Mouse (Mus musculus) activated CD4-positive, CD25-positive, alpha-beta regulatory T cell, adult 4 months (primary cell): Measurements from ENCODE around the gene Suz12. TPM values are rescaled to one million over a fixed set of nuclear protein-coding genes. Genes with fewer than 3 reads are reported as not detected.

Experiments
- ATAC-seq: one replicate; pipeline ENCODE4 v1.8.0; 2017
- polyA plus RNA-seq, 2 experiments: library from polyadenylated mRNA; unstranded; fragments of 100-300 nt; shearing (Covaris generic); gene quantifications; one replicate each; pipeline ENCODE4 v1.2.1; 2017

Suz12 gene
- polyA plus RNA-seq, 2 experiments from 2014 or later: 31.1 to 45.8 TPM

GRCm38 (mm10) chr11:80077784-80078545 is 85.1 kb downstream of the Suz12 start:
- peak; percentile 19 for ATAC-seq

- ATAC-seq: no peak
Observed at GRCm38 (mm10) chr11:80078831-80079230, 85.9 kb downstream of the Suz12 start.

GRCm38 (mm10) chr11:80079751-80080150 is 86.8 kb downstream of the Suz12 start:
- no peak for ATAC-seq

DNA sequence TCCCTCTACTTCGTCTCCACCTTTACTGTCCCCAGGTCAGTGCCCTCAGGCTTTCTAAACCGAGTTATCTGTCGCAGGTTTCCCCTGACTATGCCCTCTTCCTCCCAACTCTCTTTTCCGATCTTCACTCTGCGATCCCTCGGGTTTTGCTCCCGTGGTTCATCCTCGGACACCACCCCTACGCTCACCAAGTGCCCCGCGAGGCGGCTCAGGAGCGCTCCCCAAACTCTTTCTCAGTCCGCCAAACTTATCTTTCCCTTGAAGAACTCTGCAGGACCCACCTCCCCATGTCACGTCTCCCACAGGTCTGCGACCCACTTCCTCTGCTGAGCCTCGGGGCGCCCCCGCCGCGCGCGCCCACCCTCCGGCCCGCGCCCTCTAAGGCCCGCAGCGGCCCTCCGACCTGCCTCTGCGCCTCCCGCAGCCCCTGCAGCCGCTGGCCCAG is 87.5 kb downstream of the Suz12 start:
- peak; percentile 2 for ATAC-seq

- peak; percentile 74 for ATAC-seq
Observed at GRCm38 (mm10) chr11:80080826-80081728, 88.2 kb downstream of the Suz12 start, which contains the start of gene Crlf3. TSS of gene Crlf3 (minus strand) at chr11:80080991.

DNA sequence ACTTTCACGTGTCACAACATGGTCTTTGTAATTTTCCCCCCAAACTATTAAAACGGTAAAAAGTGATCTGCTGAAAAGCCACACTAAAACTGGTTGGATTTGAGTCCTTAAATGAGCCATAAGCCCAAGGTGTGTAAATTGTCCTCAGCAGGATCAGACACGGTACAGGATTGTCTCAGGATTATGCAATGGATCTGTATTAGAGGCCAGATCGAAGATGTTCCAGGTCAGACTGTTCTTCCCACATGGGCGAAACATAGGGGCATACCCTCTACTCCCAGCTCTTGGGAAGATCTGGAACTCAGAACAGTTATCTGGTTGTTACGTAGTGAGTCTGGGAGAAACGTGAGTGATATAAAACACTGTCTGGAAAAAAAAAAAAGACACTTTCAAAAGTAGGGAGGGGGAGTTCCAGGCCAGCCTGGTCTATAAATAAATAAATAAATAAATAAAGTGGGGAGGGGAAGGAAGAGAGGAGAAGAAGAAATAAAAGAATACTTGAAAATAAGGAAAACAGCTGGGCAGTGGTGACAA is 88.9 kb downstream of the Suz12 start:
- no peak for ATAC-seq

Other genes with a start within 250 kb of the Suz12 start
- 10 to 100 TPM; 37.9 to 38.9 TPM for gene Utp6, start 30.7 kb upstream of the Suz12 start, polyA plus RNA-seq
- gene Crlf3, start 87.9 kb downstream of the Suz12 start, polyA plus RNA-seq: 100 to 1,000 TPM; 125 to 169 TPM
- gene Atad5, start 96.3 kb downstream of the Suz12 start, polyA plus RNA-seq: 1 to 10 TPM; 4.1 to 4.3 TPM
- gene Tefm, start 149.1 kb downstream of the Suz12 start, polyA plus RNA-seq: 10 to 100 TPM; 25.7 to 28.8 TPM
- under 1 TPM in 1 of 2 experiments, not detected in 1; 0.54 TPM for gene Adap2, start 161.0 kb downstream of the Suz12 start, polyA plus RNA-seq
- 1 to 10 TPM; 8.1 to 9.5 TPM for gene Rnf135, start 190.7 kb downstream of the Suz12 start, polyA plus RNA-seq
- gene Rhot1, start 215.9 kb downstream of the Suz12 start, polyA plus RNA-seq: 10 to 100 TPM; 23.8 to 29.7 TPM